Comparison of ENCODE assay signal across 27 mouse cellular contexts in genomic region chr7:79756334-79756733, GRCm38 (mm10). TPM values are rescaled to one million over a fixed set of nuclear protein-coding genes. Genes with fewer than 3 reads are reported as not detected.
DNase-seq lines count a peak whose midpoint lies in the region; ATAC-seq and TF ChIP-seq lines count a peak whose summit lies in the region.
"Had no signal": no experiment of that assay in that cellular context is flagged by ENCODE, and none has a peak within 500 bp of the region (broad histone marks: within the 10 kb centered on the region; RNA-seq: fewer than 3 reads in every experiment).

No protein-coding gene starts in this region.

- H3K27ac ChIP-seq in heart, adult 2 months = no peak overlapping the region
- H3K27ac ChIP-seq in liver, postnatal 0 days (ENCODE audit: low read depth) = no peak overlapping the region
- no peak overlapping the region for H3K27ac ChIP-seq in limb, embryonic 10.5 days
- H3K27ac ChIP-seq: hindbrain, embryonic 13.5 days; liver, embryonic 12.5 days had no signal

- no peak overlapping the region for H3K4me2 ChIP-seq in liver, postnatal 0 days (ENCODE audit: low read depth, low read length)
- H3K4me2 ChIP-seq: heart, embryonic 12.5 days; hindbrain, embryonic 13.5 days; liver, embryonic 12.5 days had no signal

- H3K27me3 ChIP-seq in heart, adult 2 months (ENCODE audit: control insufficient read depth, insufficient read depth, low read length) = no peaks in the 10 kb centered on the region
- H3K27me3 ChIP-seq in liver, postnatal 0 days (ENCODE audit: insufficient read depth, low read length) = no peaks in the 10 kb centered on the region
- no peaks in the 10 kb centered on the region for H3K27me3 ChIP-seq in limb, embryonic 10.5 days (ENCODE audit: low read depth, poor library complexity, severe bottlenecking)
- H3K27me3 ChIP-seq: heart, embryonic 12.5 days; hindbrain, embryonic 13.5 days; liver, embryonic 12.5 days had no signal

- no peaks in the 10 kb centered on the region for H3K79me2 ChIP-seq in heart, adult 2 months (replicated peaks; ENCODE audit: control insufficient read depth, insufficient read depth, low read length)

- ATAC-seq in liver, postnatal 0 days = no peak
- ATAC-seq: forebrain, embryonic 16.5 days; liver, embryonic 12.5 days; midbrain, embryonic 16.5 days had no signal

- TF ChIP-seq POLR2A in heart, adult 2 months (IDR thresholded peaks at IDR 0.05; ENCODE audit: insufficient read depth, low read depth, low read length) = no peak

- H3K9me3 ChIP-seq in liver, postnatal 0 days (ENCODE audit: low read length) = no peaks in the 10 kb centered on the region
- no peaks in the 10 kb centered on the region for H3K9me3 ChIP-seq in limb, embryonic 10.5 days (replicated peaks)
- H3K9me3 ChIP-seq: heart, embryonic 12.5 days; hindbrain, embryonic 13.5 days; liver, embryonic 12.5 days had no signal

- H3K9ac ChIP-seq in heart, adult 2 months (ENCODE audit: low read depth, low read length) = no peak overlapping the region
- no peak overlapping the region for H3K9ac ChIP-seq in liver, postnatal 0 days (replicated peaks)
- H3K9ac ChIP-seq: heart, embryonic 12.5 days; hindbrain, embryonic 13.5 days; liver, embryonic 12.5 days had no signal

- intact Hi-C loops in heart, adult 2 months (cut with DNase I) = no loop called here
- intact Hi-C loops in heart, postnatal 14 days (cut with DNase I) = no loop called here

- no peak for TF ChIP-seq EP300 in heart, adult 2 months (IDR thresholded peaks at IDR 0.05; ENCODE audit: insufficient read depth, low read depth, low read length)
- no peak for TF ChIP-seq EP300 in liver, postnatal 0 days (IDR thresholded peaks at IDR 0.05; ENCODE audit: low read depth)

- H3K4me1 ChIP-seq in heart, adult 2 months (ENCODE audit: control insufficient read depth, insufficient read depth, low read length) = no peaks in the 10 kb centered on the region
- no peaks in the 10 kb centered on the region; the same call in 1 of the 2 replicates for H3K4me1 ChIP-seq in liver, postnatal 0 days (ENCODE audit: insufficient read depth)
- H3K4me1 ChIP-seq in limb, embryonic 10.5 days = no peaks in the 10 kb centered on the region
- H3K4me1 ChIP-seq: heart, embryonic 12.5 days; hindbrain, embryonic 13.5 days; liver, embryonic 12.5 days had no signal

- no peaks in the 10 kb centered on the region for H3K36me3 ChIP-seq in heart, adult 2 months (ENCODE audit: control insufficient read depth, insufficient read depth, low read length)
- H3K36me3 ChIP-seq in liver, postnatal 0 days (replicated peaks; ENCODE audit: insufficient read depth, low read length) = no peaks in the 10 kb centered on the region
- no peaks in the 10 kb centered on the region for H3K36me3 ChIP-seq in limb, embryonic 10.5 days
- H3K36me3 ChIP-seq: heart, embryonic 12.5 days; hindbrain, embryonic 13.5 days; liver, embryonic 12.5 days had no signal

- peak; percentile 28 for TF ChIP-seq CTCF in heart, adult 2 months (IDR thresholded peaks at IDR 0.05)
- peak; percentile 32; the same call in 1 of the 2 replicates for TF ChIP-seq CTCF in liver, postnatal 0 days (IDR thresholded peaks at IDR 0.05; ENCODE audit: low read depth)

- H3K4me3 ChIP-seq in heart, adult 2 months = no peak overlapping the region
- H3K4me3 ChIP-seq in liver, postnatal 0 days (ENCODE audit: low read depth, low read length) = no peak overlapping the region
- no peak overlapping the region for H3K4me3 ChIP-seq in limb, embryonic 10.5 days
- H3K4me3 ChIP-seq: heart, embryonic 12.5 days; hindbrain, embryonic 13.5 days; liver, embryonic 12.5 days had no signal

- 49% methylated on average over 2 of the region's 2 CpGs for WGBS in heart, adult 2 months
- WGBS in liver, postnatal 0 days (ENCODE audit: insufficient replicate concordance) = 38% methylated on average over 2 of the region's 2 CpGs
- 54% methylated on average over 2 of the region's 2 CpGs for WGBS in limb, embryonic 10.5 days

- DNase-seq in heart, adult 2 months = no peak
- no peak for DNase-seq in heart, postnatal 14 days
- DNase-seq in liver, postnatal 0 days = no peak
- no peak for DNase-seq in liver
- peak; percentile 17 for DNase-seq in 416B (ENCODE audit: low read depth)
- DNase-seq in NIH3T3 (ENCODE audit: low read depth) = peak; percentile 51
- no peak for DNase-seq in gastrocnemius, adult 18-20 months (ENCODE audit: low spot score)
- no peak for DNase-seq in limb, embryonic 10.5 days (ENCODE audit: low spot score)
- DNase-seq: adrenal gland, postnatal 10 days; cerebellum, adult 9-11 months; kidney, adult 11 months; kidney, postnatal 10 days; left cerebral cortex, postnatal 4 days; lung, postnatal 10 days; right cerebral cortex, postnatal 14 days had no signal

RNA-seq across cellular contexts. Expression of gene Wdr93, which starts 13.4 kb away (rescaled TPM):
- total RNA-seq in heart, adult 2 months (2021) = under 1 TPM in 1 of 2 experiments, not detected in 1; 0.10 TPM
- polyA plus RNA-seq in heart, adult 2 months (2012; rRNA removed) = 0.20 and 0.31 TPM in 2 replicates
- total RNA-seq in heart, postnatal 14 days (2021) = under 1 TPM; 0.12 to 0.24 TPM
- 0.11 and 0.19 TPM in 2 replicates for polyA plus RNA-seq in liver, postnatal 0 days (2015; fragmentation: Nextera tagmentation; extraction: Ambion mirVana)
- total RNA-seq in gastrocnemius, adult 18-20 months (2021) = under 1 TPM; 0.09 to 0.16 TPM
- polyA plus RNA-seq in limb, embryonic 10.5 days (2016; fragmentation: Nextera tagmentation; extraction: Ambion mirVana) = 0.19 and 0.35 TPM in 2 replicates
- total RNA-seq: granulocyte monocyte progenitor cell, adult 5-6 weeks; megakaryocyte, adult 5-6 weeks; neutrophil, adult 5-6 weeks had no signal
- polyA plus RNA-seq: spleen, adult 2 months had no signal

RNA-seq across cellular contexts. Expression of gene Pex11a, which starts 13.4 kb away (rescaled TPM):
- total RNA-seq in heart, adult 2 months (2021) = 10 to 100 TPM; 18.1 to 19.0 TPM
- polyA plus RNA-seq in heart, adult 2 months (2012; rRNA removed) = 16.4 and 21.9 TPM in 2 replicates
- total RNA-seq in heart, postnatal 14 days (2021) = 10 to 100 TPM; 13.8 to 14.8 TPM
- 13.5 and 16.1 TPM in 2 replicates for polyA plus RNA-seq in liver, postnatal 0 days (2015; fragmentation: Nextera tagmentation; extraction: Ambion mirVana)
- 10 to 100 TPM; 12.9 to 14.1 TPM for total RNA-seq in gastrocnemius, adult 18-20 months (2021)
- 6.6 and 11.3 TPM in 2 replicates for polyA plus RNA-seq in limb, embryonic 10.5 days (2016; fragmentation: Nextera tagmentation; extraction: Ambion mirVana)
- total RNA-seq: neutrophil, adult 5-6 weeks had no signal

RNA-seq across cellular contexts. Expression of gene Plin1, which starts 23.6 kb away (rescaled TPM):
- 10 to 100 TPM in 1 of 2 experiments, 1 to 10 TPM in 1; 6.8 to 10.4 TPM for total RNA-seq in heart, adult 2 months (2021)
- 30.5 and 55.2 TPM in 2 replicates for polyA plus RNA-seq in heart, adult 2 months (2012; rRNA removed)
- total RNA-seq in heart, postnatal 14 days (2021) = 10 to 100 TPM in 1 of 2 experiments, 1 to 10 TPM in 1; 5.0 to 24.7 TPM
- not detected in 2 replicates for polyA plus RNA-seq in liver, postnatal 0 days (2015; fragmentation: Nextera tagmentation; extraction: Ambion mirVana)
- 10 to 100 TPM; 10.3 to 18.3 TPM for total RNA-seq in gastrocnemius, adult 18-20 months (2021)
- not detected in 2 replicates for polyA plus RNA-seq in limb, embryonic 10.5 days (2016; fragmentation: Nextera tagmentation; extraction: Ambion mirVana)
- total RNA-seq: granulocyte monocyte progenitor cell, adult 5-6 weeks; left cerebral cortex, postnatal 4 days; megakaryocyte, adult 5-6 weeks; neutrophil, adult 5-6 weeks had no signal
- polyA plus RNA-seq: cortical plate, adult 2 months; forebrain, embryonic 16.5 days; heart, embryonic 12.5 days; liver, embryonic 12.5 days; stomach, embryonic 14.5 days had no signal

RNA-seq across cellular contexts. Expression of gene Mesp1, which starts 37.3 kb away (rescaled TPM):
- not detected for total RNA-seq in heart, adult 2 months (2021)
- polyA plus RNA-seq in heart, adult 2 months (2012; rRNA removed) = not detected in 2 replicates
- total RNA-seq in heart, postnatal 14 days (2021) = not detected
- polyA plus RNA-seq in liver, postnatal 0 days (2015; fragmentation: Nextera tagmentation; extraction: Ambion mirVana) = not detected in 2 replicates
- total RNA-seq in gastrocnemius, adult 18-20 months (2021) = not detected
- polyA plus RNA-seq in limb, embryonic 10.5 days (2016; fragmentation: Nextera tagmentation; extraction: Ambion mirVana) = not detected in 2 replicates
- total RNA-seq: adrenal gland, postnatal 10 days; granulocyte monocyte progenitor cell, adult 5-6 weeks; heart, postnatal 25 days; megakaryocyte, adult 5-6 weeks; neutrophil, adult 5-6 weeks had no signal
- polyA plus RNA-seq: forebrain, embryonic 16.5 days; heart, embryonic 12.5 days; hindbrain, embryonic 13.5 days; liver, embryonic 12.5 days; spleen, adult 2 months; stomach, embryonic 14.5 days had no signal

RNA-seq across cellular contexts. Expression of gene Kif7, which starts 40.8 kb away (rescaled TPM):
- 1 to 10 TPM; 1.2 to 1.3 TPM for total RNA-seq in heart, adult 2 months (2021)
- polyA plus RNA-seq in heart, adult 2 months (2012; rRNA removed) = 0.80 and 0.94 TPM in 2 replicates
- total RNA-seq in heart, postnatal 14 days (2021) = 1 to 10 TPM; 2.2 to 2.5 TPM
- polyA plus RNA-seq in liver, postnatal 0 days (2015; fragmentation: Nextera tagmentation; extraction: Ambion mirVana) = 0.15 and 0.19 TPM in 2 replicates
- total RNA-seq in gastrocnemius, adult 18-20 months (2021) = under 1 TPM; 0.27 to 0.40 TPM
- 7.2 and 8.5 TPM in 2 replicates for polyA plus RNA-seq in limb, embryonic 10.5 days (2016; fragmentation: Nextera tagmentation; extraction: Ambion mirVana)

Comparison
In these comparisons a context has a peak if more than half of its experiments do, and no peak if none do; other contexts are left out.
1. DNase-seq: peak in 416B (single experiment) and NIH3T3 (single experiment); none in heart, adult 2 months (0 of 2), heart, postnatal 14 days (0 of 2), liver, postnatal 0 days (single experiment), liver (single experiment), gastrocnemius, adult 18-20 months (single experiment) and limb, embryonic 10.5 days (single experiment).